Mouse (Mus musculus) heart, adult 9 months (tissue): Measurements from ENCODE around the gene Csnk2b.

Experiments used
- DNase-seq, 2 experiments: peaks; one replicate each; pipeline ENCODE4 v3.0.0; 2022; ENCODE audit warnings: low spot score in 2 of 2

Csnk2b gene

DNA sequence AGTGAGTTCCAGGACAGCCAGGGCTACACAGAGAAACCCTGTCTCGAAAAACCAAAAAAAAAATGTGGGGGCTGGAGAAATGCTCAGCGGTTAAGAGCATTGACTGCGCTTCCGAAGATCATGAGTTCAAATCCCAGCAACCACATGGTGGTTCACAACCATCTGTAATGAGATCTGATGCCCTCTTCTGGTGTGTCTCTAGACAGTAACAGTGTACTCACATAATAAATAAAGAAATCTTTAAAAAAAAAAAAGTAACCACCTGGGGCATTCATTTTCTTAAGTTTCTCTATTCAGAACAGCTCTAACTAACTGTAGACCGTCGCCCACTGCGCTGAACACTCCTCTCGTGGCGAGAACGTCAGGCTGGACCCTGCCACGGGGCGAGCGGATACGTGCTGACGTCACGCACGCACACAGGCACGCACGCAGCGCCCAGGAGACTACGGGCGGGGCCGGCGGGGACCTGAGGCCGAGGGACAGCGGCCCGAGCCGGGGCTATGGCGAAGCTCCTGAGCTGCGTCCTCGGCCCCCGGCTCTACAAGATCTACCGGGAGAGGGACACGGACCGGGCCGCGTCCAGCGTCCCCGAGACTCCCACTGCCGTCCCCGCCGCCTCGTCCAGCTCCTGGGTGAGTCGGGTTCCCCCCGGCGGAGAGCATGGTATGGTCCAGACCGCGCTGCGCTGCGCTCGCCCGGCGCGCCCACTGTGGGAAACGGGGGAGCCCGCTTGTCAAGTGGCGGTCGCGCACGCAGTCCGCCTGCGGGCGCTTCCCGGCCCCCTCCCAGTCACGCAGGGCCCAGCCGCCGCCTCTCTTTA lies 32.8 kb downstream of the Csnk2b start, which contains the start of gene Abhd16a:
Abhd16a (plus strand) TSS at position 439 of the 820 bp plus-strand sequence.
- peak; percentile 95 for DNase-seq

GRCm38 (mm10) chr17:35088151-35088550 lies 33.7 kb downstream of the Csnk2b start:
- DNase-seq, result no peak

- DNase-seq, result no peak
Measured at GRCm38 (mm10) chr17:35085208-35085865, 36.5 kb downstream of the Csnk2b start, which contains the start of gene Ly6g6f. Gene Ly6g6f, minus strand, starts transcription at chr17:35085610.

DNA sequence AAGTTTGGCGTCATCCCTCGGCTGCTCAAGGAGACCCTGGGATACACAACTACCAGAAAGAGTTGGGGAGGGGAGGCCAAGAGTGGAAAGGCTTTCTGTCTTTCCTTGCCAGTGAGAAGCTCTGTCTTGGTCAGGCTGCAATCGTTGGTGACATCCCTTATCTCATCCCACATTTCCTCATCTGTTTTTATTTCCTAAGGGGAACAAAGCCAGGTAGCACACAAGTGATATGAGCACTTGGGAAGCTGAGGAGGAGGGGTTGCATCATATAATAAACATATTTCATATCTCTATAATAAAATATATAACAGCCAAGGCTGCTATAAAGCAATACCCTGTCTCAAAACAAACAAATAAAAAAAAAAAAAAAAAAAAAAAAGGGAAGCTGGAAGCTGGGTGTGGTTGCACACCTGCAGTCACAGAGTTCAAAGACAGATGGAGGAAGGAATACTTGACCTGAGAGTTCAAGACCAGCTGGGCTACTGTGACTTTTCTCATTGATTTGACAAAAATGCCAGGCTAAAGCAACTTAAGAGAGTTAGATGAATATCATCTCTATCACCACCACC lies 37.8 kb downstream of the Csnk2b start:
- no peak for DNase-seq

GRCm38 (mm10) chr17:35082841-35083576 lies 38.8 kb downstream of the Csnk2b start:
- no peak for DNase-seq

GRCm38 (mm10) chr17:35080710-35081109 lies 41.1 kb downstream of the Csnk2b start:
- DNase-seq, result no peak

DNA sequence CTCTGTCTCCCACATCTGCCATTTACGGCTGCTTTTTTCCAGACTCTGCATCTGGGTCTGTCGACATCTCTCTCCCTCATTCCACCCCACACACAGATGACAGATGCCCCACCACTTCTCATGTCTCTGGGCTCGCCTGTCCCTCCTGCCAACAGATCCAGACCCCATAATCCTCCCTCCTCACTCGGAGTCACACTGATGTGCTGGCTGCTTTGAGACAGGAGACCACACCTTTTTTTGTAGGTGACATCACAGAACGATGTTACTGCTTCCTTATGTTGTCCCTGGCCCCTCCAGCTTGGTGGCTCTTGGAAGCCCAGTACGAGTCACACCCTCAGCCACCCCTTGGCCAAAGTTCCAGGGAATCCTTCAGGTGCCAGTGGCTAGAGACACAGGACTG lies 41.6 kb downstream of the Csnk2b start:
- no peak for DNase-seq

- DNase-seq, result no peak
Measured at GRCm38 (mm10) chr17:35079778-35080177, 42.1 kb downstream of the Csnk2b start.

DNA sequence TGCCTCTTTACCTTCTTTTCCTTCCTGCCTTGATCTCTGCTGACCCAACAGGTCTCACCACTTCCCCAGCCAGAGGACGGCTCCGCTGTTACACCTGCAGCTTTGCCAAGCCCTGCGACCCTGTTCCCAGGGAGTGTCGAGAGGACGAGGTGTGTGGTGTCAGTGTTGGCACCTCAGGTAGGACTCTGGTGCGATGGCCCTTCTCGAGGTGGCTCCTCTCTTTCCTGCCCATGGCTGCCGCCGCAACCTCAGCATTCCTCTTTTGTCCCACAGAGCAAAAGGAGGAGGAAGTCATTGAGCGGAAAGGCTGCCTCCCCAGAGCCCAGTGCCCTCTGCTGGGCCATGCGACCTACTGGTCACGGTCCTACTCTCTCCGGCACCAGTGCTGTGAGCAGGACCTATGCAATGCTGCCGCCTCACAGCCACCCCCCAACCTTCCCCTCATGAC lies 44.0 kb downstream of the Csnk2b start, which contains the start of gene Ly6g6d:
Ly6g6d (minus strand) TSS at position 280 of the 448 bp plus-strand sequence.
- peak in 1 of 2 experiments; percentile 61 for DNase-seq

- DNase-seq, result no peak
Measured at GRCm38 (mm10) chr17:35077285-35077684, 44.6 kb downstream of the Csnk2b start.

GRCm38 (mm10) chr17:35076507-35077176 lies 45.2 kb downstream of the Csnk2b start, which contains the start of gene Ly6g6e:
Gene Ly6g6e, plus strand, starts transcription at chr17:35076902.
- no peak for DNase-seq

GRCm38 (mm10) chr17:35074097-35074496 lies 47.8 kb downstream of the Csnk2b start:
- no peak for DNase-seq

DNA sequence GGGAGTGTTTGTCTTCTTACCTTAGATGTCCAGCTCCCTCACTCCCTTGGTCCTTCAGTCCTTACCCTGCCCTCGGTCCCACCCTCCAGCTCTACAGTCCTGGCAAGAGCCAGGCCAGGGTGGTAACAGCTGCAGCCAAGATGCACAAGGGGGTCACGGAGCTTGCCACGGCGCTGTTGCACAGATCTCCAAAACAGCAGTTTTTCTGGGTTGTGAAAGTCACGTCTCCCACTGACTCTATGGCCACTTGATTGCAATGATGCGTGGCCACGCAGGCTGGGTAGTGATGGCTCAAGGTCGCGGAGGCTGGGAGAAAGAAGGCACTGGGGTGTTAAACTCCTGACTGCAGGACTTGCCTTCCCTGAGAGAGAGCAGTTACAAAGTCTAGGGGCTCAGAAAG lies 50.4 kb downstream of the Csnk2b start:
- no peak for DNase-seq

DNA sequence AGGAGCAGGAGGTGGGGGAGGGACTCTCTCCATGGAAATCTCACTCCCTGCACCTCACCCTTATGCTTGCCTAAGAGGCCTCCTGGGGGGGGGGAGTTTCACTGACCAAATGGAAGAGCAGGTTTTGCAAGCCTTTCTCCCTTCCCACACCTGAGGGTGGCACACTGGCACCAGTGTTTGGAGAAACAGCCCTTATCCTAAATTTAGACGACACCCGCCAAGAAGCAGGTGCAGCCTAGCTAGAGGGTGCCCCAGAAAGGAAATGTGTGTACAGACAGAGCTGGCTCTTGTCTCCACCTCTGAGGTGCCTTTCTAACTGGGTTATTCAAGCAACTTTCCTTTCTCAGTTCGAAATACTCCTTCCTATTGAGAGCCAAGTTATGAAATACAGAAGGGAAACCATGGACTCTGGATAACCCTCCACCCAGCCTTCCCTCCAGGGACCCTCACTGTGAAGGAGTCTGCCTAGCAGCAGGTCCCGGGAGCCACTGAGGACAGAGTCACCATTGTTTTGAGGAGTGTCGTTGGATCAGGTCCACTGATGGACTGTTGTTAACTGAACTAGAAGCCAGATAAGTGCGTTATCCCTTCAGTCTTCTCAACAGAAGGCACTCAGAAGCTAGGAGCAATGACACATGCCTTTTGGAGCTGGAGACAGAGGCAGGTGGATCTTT lies 51.2 kb downstream of the Csnk2b start:
- no peak for DNase-seq

DNA sequence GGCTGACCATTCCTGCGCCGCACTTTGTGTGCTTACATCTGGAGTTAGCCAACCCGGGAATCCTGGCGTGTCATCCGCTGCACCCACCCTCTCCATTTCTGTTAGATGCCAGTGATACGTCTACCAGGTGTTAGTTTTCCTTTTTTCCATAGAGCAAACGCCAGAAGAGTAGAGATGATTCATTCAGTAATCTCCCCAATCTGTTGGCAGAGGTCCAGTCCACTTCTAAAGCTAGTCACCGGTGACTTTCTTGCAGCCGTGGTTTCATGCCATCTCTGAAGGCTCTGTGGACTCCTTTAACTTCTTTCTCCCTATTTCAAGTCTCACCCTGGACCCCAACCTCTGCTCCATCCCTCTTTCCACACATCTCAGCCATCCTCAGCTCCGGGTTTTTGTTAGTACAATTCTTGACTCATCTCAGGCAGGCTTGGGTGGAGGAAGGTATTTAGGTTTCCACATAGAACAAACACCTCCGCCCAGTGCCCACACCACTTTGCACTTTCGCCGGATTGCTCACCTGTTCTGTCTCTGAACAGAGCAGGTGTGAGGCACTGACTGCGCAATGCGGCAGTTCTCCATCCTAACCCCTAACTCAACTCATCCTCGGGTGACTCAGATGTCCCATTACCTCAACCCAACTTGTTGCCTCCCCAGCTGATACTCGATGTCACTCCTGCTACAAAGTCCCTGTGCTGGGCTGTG lies 53.5 kb downstream of the Csnk2b start:
- no peak for DNase-seq
